Mouse (Mus musculus) lung, adult 18-20 months (tissue): ENCODE data around the gene Hist1h3e.
A peak's percentile ranks its signal among the peaks of the same experiment; 100 is the strongest.
"Not testable (repeated sequence)": the region's sequence is repeated elsewhere in the genome, so short reads cannot be mapped to it uniquely, and the experiment has no call there.

ENCODE experiments used
- DNase-seq, 2 experiments: peaks; one replicate each; pipeline ENCODE4 v3.0.0; 2022; ENCODE audit warnings: mixed read lengths in 2 of 2

The Hist1h3e gene

GRCm38 (mm10) chr13:23561531-23561882 lies 662 bp downstream of the Hist1h3e start:
- DNase-seq = not testable (repeated sequence)

- DNase-seq = not testable (repeated sequence)
These were observed 1.5 kb downstream of the Hist1h3e start for GRCm38 (mm10) chr13:23560699-23561098.

GRCm38 (mm10) chr13:23556906-23557305 lies 5.3 kb downstream of the Hist1h3e start:
- no peak for DNase-seq

GRCm38 (mm10) chr13:23555839-23556416 lies 6.2 kb downstream of the Hist1h3e start:
- DNase-seq = peak; percentile 51 to 81

GRCm38 (mm10) chr13:23554925-23555838 lies 7.0 kb downstream of the Hist1h3e start:
- DNase-seq = peak; percentile 64 to 70

- DNase-seq = no peak
These were observed 7.8 kb downstream of the Hist1h3e start for GRCm38 (mm10) chr13:23554393-23554792.

- DNase-seq = no peak
These were observed 9.2 kb downstream of the Hist1h3e start, which contains the start of gene Hist1h1d for GRCm38 (mm10) chr13:23552962-23553361. TSS of gene Hist1h1d (plus strand) at chr13:23553262.

GRCm38 (mm10) chr13:23551931-23552914 lies 9.9 kb downstream of the Hist1h3e start:
- no peak for DNase-seq

GRCm38 (mm10) chr13:23551146-23551834 lies 10.9 kb downstream of the Hist1h3e start, which contains the start of gene Hist1h4f:
TSS of gene Hist1h4f (minus strand) at chr13:23551648.
- peak; percentile 81 to 90 for DNase-seq

- DNase-seq = no peak
These were observed 11.4 kb downstream of the Hist1h3e start for GRCm38 (mm10) chr13:23550761-23551145.

- no peak for DNase-seq
These were observed 15.5 kb downstream of the Hist1h3e start for GRCm38 (mm10) chr13:23546694-23547093.

GRCm38 (mm10) chr13:23544787-23545120 lies 17.4 kb downstream of the Hist1h3e start:
- DNase-seq = not testable (repeated sequence)

- DNase-seq = peak; percentile 62 to 70
These were observed 18.0 kb downstream of the Hist1h3e start, which contains the start of gene Hist1h3f for GRCm38 (mm10) chr13:23543965-23544786. TSS of gene Hist1h3f (plus strand) at chr13:23544052.

GRCm38 (mm10) chr13:23542999-23543607 lies 19.1 kb downstream of the Hist1h3e start, which contains the start of gene Hist1h2bh:
TSS of gene Hist1h2bh (minus strand) at chr13:23543392.
- peak; percentile 74 to 84 for DNase-seq

GRCm38 (mm10) chr13:23542225-23542980 lies 19.8 kb downstream of the Hist1h3e start:
- not testable (repeated sequence) for DNase-seq

GRCm38 (mm10) chr13:23541497-23541896 lies 20.7 kb downstream of the Hist1h3e start:
- DNase-seq = no peak

GRCm38 (mm10) chr13:23539821-23540220 lies 22.3 kb downstream of the Hist1h3e start:
- not testable (repeated sequence) for DNase-seq

GRCm38 (mm10) chr13:23538249-23538648 lies 23.9 kb downstream of the Hist1h3e start:
- no peak for DNase-seq

- DNase-seq = no peak
These were observed 25.0 kb downstream of the Hist1h3e start for GRCm38 (mm10) chr13:23537006-23537710.
